8 mouse cellular contexts compared by ENCODE assay signal in the genomic region with DNA sequence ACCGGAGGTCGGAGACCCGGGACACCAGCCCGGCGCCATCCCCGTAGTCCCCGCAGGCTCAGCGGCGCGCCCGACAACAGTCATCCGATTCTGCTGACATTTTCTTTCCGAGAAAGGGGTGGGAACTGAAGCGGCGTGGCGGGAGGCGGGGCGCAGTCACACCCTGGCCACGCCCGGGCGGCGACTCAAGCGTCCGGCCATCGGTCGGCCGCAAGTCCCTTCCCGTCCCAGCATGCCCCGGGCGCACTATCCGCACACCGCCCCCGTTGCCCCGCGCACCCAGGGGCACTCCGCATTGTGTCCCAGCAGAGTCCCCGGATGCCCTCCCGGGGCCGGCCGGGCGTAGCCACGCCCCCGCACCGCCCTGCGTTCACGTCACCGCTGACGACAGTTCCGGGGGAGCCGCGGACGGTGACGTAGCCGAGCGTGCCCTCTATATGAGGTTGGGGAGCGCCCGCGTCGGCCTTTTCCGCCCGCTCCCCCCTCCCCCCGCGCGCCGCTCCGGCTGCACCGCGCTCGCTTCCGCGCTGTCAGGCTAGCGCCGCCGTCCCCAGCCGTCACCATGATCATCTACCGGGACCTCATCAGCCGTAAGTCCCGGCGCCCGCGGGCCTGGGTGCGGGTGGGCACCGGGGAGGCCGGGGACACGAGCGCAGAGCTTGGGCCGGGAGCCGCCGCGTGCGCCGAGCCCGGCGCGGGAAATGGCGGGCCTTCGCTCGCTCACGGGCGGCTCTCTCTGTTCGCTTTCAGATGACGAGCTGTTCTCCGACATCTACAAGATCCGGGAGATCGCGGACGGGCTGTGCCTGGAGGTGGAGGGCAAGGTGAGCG. TPM values are rescaled to one million over a fixed set of nuclear protein-coding genes. Genes with fewer than 3 reads are reported as not detected.
DNase-seq lines count a peak whose midpoint lies in the region; ATAC-seq and TF ChIP-seq lines count a peak whose summit lies in the region.

A gene (plus strand): TSS at position 227 of the 831 bp plus-strand sequence.

- H3K4me3 ChIP-seq in C2C12 (ENCODE audit: insufficient read depth, poor library complexity, severe bottlenecking) (peak within 1 kb of the TSS; percentile 82), myocyte (peak within 1 kb of the TSS; percentile 66)
- H3K4me3 ChIP-seq in erythroblast, embryonic 14.5 days (replicated peaks) = peak within 1 kb of the TSS; percentile 88
- H3K4me3 ChIP-seq in heart, embryonic 11.5 days (ENCODE audit: low read depth, low read length) = peak within 1 kb of the TSS; percentile 75
- peak within 1 kb of the TSS; percentile 89 for H3K4me3 ChIP-seq in kidney, embryonic 16.5 days (ENCODE audit: low read length)
- H3K4me3 ChIP-seq in liver, adult 2 months (ENCODE audit: insufficient read depth, low read depth, low read length) = peak within 1 kb of the TSS; percentile 89

- TF ChIP-seq CTCF in C2C12 (IDR thresholded peaks at IDR 0.05; ENCODE audit: control insufficient read depth, insufficient read depth, insufficient read length) = no peak
- TF ChIP-seq CTCF in brain, embryonic 14.5 days (IDR thresholded peaks at IDR 0.05; ENCODE audit: borderline replicate concordance, extremely low read depth, insufficient read depth, insufficient read length) = no peak
- no peak for TF ChIP-seq CTCF in liver, adult 2 months (IDR thresholded peaks at IDR 0.05; ENCODE audit: low read depth, low read length)

- peak within 1 kb of the TSS; percentile 98 for H3K27ac ChIP-seq in heart, embryonic 11.5 days (ENCODE audit: low read depth, low read length)
- peak within 1 kb of the TSS; percentile 98 for H3K27ac ChIP-seq in kidney, embryonic 16.5 days (ENCODE audit: low read length)
- H3K27ac ChIP-seq in liver, adult 2 months (replicated peaks; ENCODE audit: insufficient read depth, low read depth, low read length) = peak within 1 kb of the TSS; percentile 99

- H3ac ChIP-seq in C2C12 (ENCODE audit: control insufficient read depth, insufficient read length, low read depth) (peak within 1 kb of the TSS; percentile 94), myocyte (ENCODE audit: control insufficient read depth, insufficient read length) (peak within 1 kb of the TSS; percentile 77)

- H3K36me3 ChIP-seq in C2C12 (ENCODE audit: control insufficient read depth, insufficient read depth) (peaks cover 44% of the 10 kb centered on the region), myocyte (ENCODE audit: control insufficient read depth, insufficient read depth) (peaks cover 41% of the 10 kb centered on the region)
- peaks cover 46% of the 10 kb centered on the region for H3K36me3 ChIP-seq in erythroblast, embryonic 14.5 days (ENCODE audit: control insufficient read depth)
- H3K36me3 ChIP-seq in heart, embryonic 11.5 days (ENCODE audit: control insufficient read depth, insufficient read depth, low read length) = peaks cover 29% of the 10 kb centered on the region
- peaks cover 34% of the 10 kb centered on the region for H3K36me3 ChIP-seq in kidney, embryonic 16.5 days (ENCODE audit: insufficient read depth, low read length)
- H3K36me3 ChIP-seq in liver, adult 2 months (ENCODE audit: control insufficient read depth, insufficient read depth, low read length) = peaks cover 37% of the 10 kb centered on the region
- H3K36me3 ChIP-seq in splenic B cell, adult 2 months (ENCODE audit: control insufficient read depth, insufficient read depth, low read length, poor library complexity, severe bottlenecking) = peaks cover 16% of the 10 kb centered on the region

- H3K9ac ChIP-seq in heart, embryonic 11.5 days (ENCODE audit: low read depth, low read length) = peak within 1 kb of the TSS; percentile 98
- H3K9ac ChIP-seq in kidney, embryonic 16.5 days (replicated peaks; ENCODE audit: low read length) = peak within 1 kb of the TSS; percentile 96
- peak within 1 kb of the TSS; percentile 97 for H3K9ac ChIP-seq in liver, adult 2 months (ENCODE audit: low read depth, low read length)

- ATAC-seq in heart, embryonic 11.5 days (replicated peaks; ENCODE audit: insufficient number of reproducible peaks, low FRiP score, low TSS enrichment) = peak; percentile 96
- peak; percentile 98 for ATAC-seq in kidney, embryonic 16.5 days (ENCODE audit: low FRiP score, low TSS enrichment)

- TF ChIP-seq POLR2A in brain, embryonic 14.5 days (IDR thresholded peaks at IDR 0.05; ENCODE audit: borderline replicate concordance, extremely low read depth, insufficient read depth, insufficient read length, poor library complexity, severe bottlenecking) = peak; percentile 84
- peak; percentile 91 for TF ChIP-seq POLR2A in liver, adult 2 months (IDR thresholded peaks at IDR 0.05; ENCODE audit: extremely low read depth, insufficient read depth, low read length)
- TF ChIP-seq POLR2A in myocyte (IDR thresholded peaks at IDR 0.05; ENCODE audit: insufficient read length, low read depth) = peak; percentile 83

- under 1% methylated on average over 108 of the region's 108 CpGs for WGBS in heart, embryonic 11.5 days (ENCODE audit: insufficient replicate concordance)
- WGBS in kidney, embryonic 16.5 days = under 1% methylated on average over 68 of the region's 108 CpGs
- under 1% methylated on average over 103 of the region's 108 CpGs for WGBS in liver, adult 2 months

- H3K4me2 ChIP-seq in heart, embryonic 11.5 days = peak within 1 kb of the TSS; percentile 85
- peak within 1 kb of the TSS; percentile 88 for H3K4me2 ChIP-seq in kidney, embryonic 16.5 days (replicated peaks; ENCODE audit: low read depth, low read length)
- peak within 1 kb of the TSS; percentile 97 for H3K4me2 ChIP-seq in myocyte (ENCODE audit: low read depth)

- peak; percentile 98 for DNase-seq in brain, embryonic 14.5 days (ENCODE audit: low read depth)
- DNase-seq in liver, adult 2 months (ENCODE audit: extremely low read depth, low read depth, low spot score) = peak; percentile 89
- DNase-seq in splenic B cell, adult 2 months (ENCODE audit: low read depth, low spot score) = peak; percentile 99

- H3K27me3 ChIP-seq in C2C12 (ENCODE audit: control insufficient read depth, insufficient read depth, insufficient read length) (no peaks in the 10 kb centered on the region), myocyte (ENCODE audit: control insufficient read depth, insufficient read depth, insufficient read length) (no peaks in the 10 kb centered on the region)
- no peaks in the 10 kb centered on the region for H3K27me3 ChIP-seq in erythroblast, embryonic 14.5 days (ENCODE audit: control insufficient read depth)
- H3K27me3 ChIP-seq in heart, embryonic 11.5 days (ENCODE audit: control insufficient read depth, insufficient read depth, low read length) = no peaks in the 10 kb centered on the region
- no peaks in the 10 kb centered on the region for H3K27me3 ChIP-seq in kidney, embryonic 16.5 days (ENCODE audit: insufficient read depth, low read length)
- no peaks in the 10 kb centered on the region for H3K27me3 ChIP-seq in liver, adult 2 months (ENCODE audit: control insufficient read depth, insufficient read depth, low read length)
- no peaks in the 10 kb centered on the region for H3K27me3 ChIP-seq in splenic B cell, adult 2 months (ENCODE audit: control insufficient read depth, insufficient read depth, low read length, poor library complexity, severe bottlenecking)

- H3K79me2 ChIP-seq in C2C12 (ENCODE audit: control insufficient read depth, insufficient read depth) (peaks cover 60% of the 10 kb centered on the region), myocyte (ENCODE audit: control insufficient read depth, insufficient read depth) (peaks cover 38% of the 10 kb centered on the region)
- H3K79me2 ChIP-seq in liver, adult 2 months (ENCODE audit: control insufficient read depth, insufficient read depth, low read length) = no peaks in the 10 kb centered on the region

- no peaks in the 10 kb centered on the region for H3K9me3 ChIP-seq in erythroblast, embryonic 14.5 days (ENCODE audit: control insufficient read depth, low read length)
- no peaks in the 10 kb centered on the region for H3K9me3 ChIP-seq in heart, embryonic 11.5 days (replicated peaks; ENCODE audit: control insufficient read depth, low read length)
- H3K9me3 ChIP-seq in kidney, embryonic 16.5 days (ENCODE audit: low read length) = no peaks in the 10 kb centered on the region

- H3K79me3 ChIP-seq in C2C12 (ENCODE audit: low read depth) = peaks cover 42% of the 10 kb centered on the region

- peaks cover 49% of the 10 kb centered on the region for H3K4me1 ChIP-seq in erythroblast, embryonic 14.5 days (ENCODE audit: control insufficient read depth)
- peaks cover 19% of the 10 kb centered on the region for H3K4me1 ChIP-seq in heart, embryonic 11.5 days (ENCODE audit: control insufficient read depth, insufficient read depth, low read length)
- peaks cover 23% of the 10 kb centered on the region for H3K4me1 ChIP-seq in kidney, embryonic 16.5 days (ENCODE audit: insufficient read depth, low read length)
- peaks cover 16% of the 10 kb centered on the region for H3K4me1 ChIP-seq in liver, adult 2 months (ENCODE audit: control insufficient read depth, insufficient read depth, low read length)

TF ChIP-seq in C2C12, 6 proteins besides CTCF, POLR2A, EP300 and RAD21:
- TF ChIP-seq CEBPB (IDR thresholded peaks at IDR 0.05; ENCODE audit: low read depth) (no peak), USF1 (IDR thresholded peaks at IDR 0.05; ENCODE audit: low read depth) (no peak), MAX (IDR thresholded peaks at IDR 0.05) (peak; percentile 80), FOSL1 (IDR thresholded peaks at IDR 0.05; ENCODE audit: insufficient read depth, low read length, poor library complexity, severe bottlenecking) (no peak), MYOD1 (IDR thresholded peaks at IDR 0.05; ENCODE audit: control insufficient read depth, insufficient read length, low read depth) (no peak), MYOG (IDR thresholded peaks at IDR 0.05; ENCODE audit: control insufficient read depth, extremely low read depth, insufficient read length) (no peak)

TF ChIP-seq in myocyte, 11 proteins besides CTCF, POLR2A, EP300 and RAD21 (continues in another document):
- TF ChIP-seq MAX (IDR thresholded peaks at IDR 0.05; ENCODE audit: low read depth) (no peak), MYOD1 (IDR thresholded peaks at IDR 0.05; ENCODE audit: control insufficient read depth in 1 of 3, insufficient read length in 2 of 3, low read depth in 2 of 3) (no peak), MYOG (IDR thresholded peaks at IDR 0.05; ENCODE audit: control insufficient read depth in 1 of 3, insufficient read depth in 1 of 3, insufficient read length in 2 of 3, low read depth in 2 of 3) (peak in 1 of 3 experiments; percentile 1), POLR2AphosphoS2 (IDR thresholded peaks at IDR 0.05; ENCODE audit: insufficient read length, low read depth) (peak; percentile 93), USF1 (IDR thresholded peaks at IDR 0.05; ENCODE audit: low read depth) (no peak)

RNA-seq across cellular contexts. Expression of the gene that starts here (rescaled TPM):
- polyA plus RNA-seq in C2C12 (2012; fragmentation: generic; extraction: Trizol) (5,697 TPM), myocyte (2012; fragmentation: generic; extraction: Trizol) (6,214 TPM)
- 1,780 and 1,905 TPM in 2 replicates for polyA plus RNA-seq in brain, embryonic 14.5 days (2012; rRNA removed)
- 472 and 499 TPM in 2 replicates for polyA plus RNA-seq in erythroblast, embryonic 14.5 days (2012)
- polyA plus RNA-seq in heart, embryonic 11.5 days (2014; fragmentation: Nextera tagmentation; extraction: Ambion mirVana) = 1,014 and 1,054 TPM in 2 replicates
- polyA plus RNA-seq in kidney, embryonic 16.5 days (2015; fragmentation: Nextera tagmentation; extraction: Ambion mirVana) = 868 and 911 TPM in 2 replicates
- total RNA-seq in liver, adult 2 months (2014; rRNA removed) = 1,382 and 1,429 TPM in 2 replicates
- polyA plus RNA-seq in liver, adult 2 months (2012; rRNA removed) = 1,392 and 1,422 TPM in 2 replicates

Comparison
In these comparisons a context has a peak if more than half of its experiments do, and no peak if none do; other contexts are left out.
1. Peak in every context shown above with its lines: DNase-seq, ATAC-seq, H3K4me3 ChIP-seq and H3K27ac ChIP-seq.